Mouse (Mus musculus) lung, postnatal 0 days (tissue): ENCODE measurements around the gene Wdr92.

ENCODE experiments used
- CTCF ChIP-seq: IDR thresholded peaks from 2 replicates; pipeline ENCODE4 v1.5.1; 2016; ENCODE audit warnings: antibody characterized with exemption, mild to moderate bottlenecking
- EP300 ChIP-seq: IDR thresholded peaks from 2 replicates; pipeline ENCODE4 v1.6.1; 2016; ENCODE audit warnings: antibody characterized with exemption, mild to moderate bottlenecking, control low read depth

DNA sequence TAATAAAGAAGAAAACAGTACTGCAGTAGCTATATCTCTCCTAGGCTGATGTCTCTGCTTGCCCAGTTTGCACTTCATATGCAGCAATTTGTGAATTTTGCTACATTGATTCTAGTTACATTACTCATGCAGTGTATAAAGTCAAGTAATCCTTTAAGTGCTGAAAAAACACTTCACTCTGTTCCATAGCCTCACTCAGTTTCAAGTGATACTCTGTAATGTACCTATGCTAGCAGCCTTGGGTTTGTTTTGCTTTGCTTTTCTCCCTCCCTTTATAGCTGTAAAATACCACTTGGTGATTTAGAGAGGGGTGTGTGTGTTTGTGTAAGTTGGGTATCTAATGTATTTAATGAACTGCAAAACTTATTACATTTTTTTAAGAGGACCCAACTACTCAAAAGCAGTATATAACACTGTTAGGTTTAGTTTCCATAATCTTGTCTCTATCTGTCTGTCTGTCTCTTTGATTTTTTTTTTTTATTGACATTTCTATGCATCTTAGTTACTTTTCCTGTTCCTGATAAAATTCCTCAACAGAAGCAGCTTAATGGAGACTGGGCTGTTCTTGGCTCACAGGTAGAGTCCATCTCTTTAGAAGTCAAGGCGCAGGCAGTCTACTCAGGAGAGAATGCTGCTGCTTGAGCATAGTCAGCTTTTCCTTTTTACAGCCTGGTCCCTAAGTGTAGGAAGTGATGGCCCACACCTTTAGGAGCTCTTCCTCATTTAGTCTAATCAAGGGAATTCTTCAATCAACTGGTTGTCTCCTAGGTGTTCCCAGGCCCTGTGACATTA is 10.8 kb upstream of the Wdr92 start:
- no peak for TF ChIP-seq CTCF
- peak; percentile 95 for TF ChIP-seq EP300
